Mouse (Mus musculus) thymus, adult 2 months (tissue): ENCODE measurements around the gene Eri3. TPM values are rescaled to one million over a fixed set of nuclear protein-coding genes. Genes with fewer than 3 reads are reported as not detected.

Source experiments
- DNase-seq: peaks from one replicate; pipeline ENCODE4 v3.0.0; 2021
- H3K27ac ChIP-seq: fragments of 200-500 bp; 2 replicates; pipeline ENCODE4 v1.5.1; 2012; ENCODE audit warnings: low read length, control low read depth; ENCODE audit not compliant: control insufficient read depth, insufficient read depth
- H3K27me3 ChIP-seq: fragments of 200-500 bp; 2 replicates; pipeline ENCODE4 v1.6.1; 2012; ENCODE audit warnings: mild to moderate bottlenecking, low read length, moderate library complexity, mixed read lengths; ENCODE audit not compliant: control insufficient read depth, insufficient read depth
- H3K36me3 ChIP-seq: fragments of 200-500 bp; 2 replicates; pipeline ENCODE4 v1.6.1; 2012; ENCODE audit warnings: mild to moderate bottlenecking, low read length, moderate library complexity; ENCODE audit not compliant: control insufficient read depth, insufficient read depth
- H3K4me1 ChIP-seq: fragments of 200-500 bp; replicated peaks from 2 replicates; pipeline ENCODE4 v1.6.1; 2012; ENCODE audit warnings: low read length; ENCODE audit not compliant: control insufficient read depth, insufficient read depth
- H3K4me3 ChIP-seq: fragments of 200-500 bp; 2 replicates; pipeline ENCODE4 v1.5.1; 2012; ENCODE audit warnings: mild to moderate bottlenecking, low read length, control low read depth, moderate library complexity; ENCODE audit not compliant: control insufficient read depth, insufficient read depth
- CTCF ChIP-seq: fragments of 200-500 bp; IDR thresholded peaks from 2 replicates; pipeline ENCODE4 v1.5.1; 2012; ENCODE audit warnings: mild to moderate bottlenecking, control low read depth, low read length, moderate library complexity, borderline replicate concordance; ENCODE audit not compliant: control insufficient read depth, poor library complexity, insufficient read depth; ENCODE audit errors: extremely low read depth
- POLR2A ChIP-seq: fragments of 200-500 bp; IDR thresholded peaks from 2 replicates; pipeline ENCODE4 v1.6.1; 2012; ENCODE audit warnings: mild to moderate bottlenecking, low read length, control low read depth, moderate library complexity; ENCODE audit not compliant: control insufficient read depth, poor library complexity, insufficient read depth; ENCODE audit errors: extremely low read depth
- WGBS: fragments of 180-500 bp; shearing (Covaris S2); methylation state at CpG from one replicate; pipeline ENCODE4 v1.1.7; 2018; 5-methylcytosine and 5-hydroxymethylcytosine counted together
- polyA plus RNA-seq: library from polyadenylated mRNA; depleted of rRNA; stranded (reverse); fragments of >200 nt; gene quantifications from 2 replicates; pipeline ENCODE4 v1.2.3, GENCODE M21; 2012

Gene Eri3
- polyA plus RNA-seq, 1 experiment = 89.9 TPM

GRCm38 (mm10) chr4:117630053-117630670 lies 80.0 kb downstream of the Eri3 start:
- TF ChIP-seq CTCF = no peak
- TF ChIP-seq POLR2A = no peak
- H3K4me1 ChIP-seq = no peaks in the 10 kb centered on the region
- no peak overlapping the region for H3K27ac ChIP-seq
- H3K36me3 ChIP-seq = no peaks in the 10 kb centered on the region
- H3K4me3 ChIP-seq = no peak overlapping the region
- 97% methylated on average over 6 of the region's 6 CpGs for WGBS
- no peaks in the 10 kb centered on the region for H3K27me3 ChIP-seq
- DNase-seq = no peak

- no peak for DNase-seq
- Histone ChIP-seq H3K4me3 (no peak overlapping the region), H3K36me3 (no peaks in the 10 kb centered on the region), H3K27ac (no peak overlapping the region), H3K27me3 (no peaks in the 10 kb centered on the region), H3K4me1 (no peaks in the 10 kb centered on the region)
- TF ChIP-seq POLR2A (no peak), CTCF (no peak)
- WGBS = 94% methylated on average over 5 of the region's 5 CpGs
Measured at GRCm38 (mm10) chr4:117633527-117633926, 83.4 kb downstream of the Eri3 start.

- no peak overlapping the region for H3K27ac ChIP-seq
- TF ChIP-seq POLR2A (no peak), CTCF (no peak)
- DNase-seq = no peak
- H3K4me3 ChIP-seq = no peak overlapping the region
- H3K27me3 ChIP-seq = no peaks in the 10 kb centered on the region
- H3K4me1 ChIP-seq = no peaks in the 10 kb centered on the region
- 96% methylated on average over 7 of the region's 7 CpGs for WGBS
- no peaks in the 10 kb centered on the region for H3K36me3 ChIP-seq
Measured at GRCm38 (mm10) chr4:117634642-117635041, 84.5 kb downstream of the Eri3 start.

GRCm38 (mm10) chr4:117636152-117636551 lies 86.0 kb downstream of the Eri3 start:
- Histone ChIP-seq H3K27ac (no peak overlapping the region), H3K36me3 (no peaks in the 10 kb centered on the region), H3K4me1 (no peaks in the 10 kb centered on the region), H3K4me3 (no peak overlapping the region), H3K27me3 (no peaks in the 10 kb centered on the region)
- no peak for TF ChIP-seq POLR2A
- TF ChIP-seq CTCF = no peak
- no peak for DNase-seq
- WGBS = 95% methylated on average over 4 of the region's 4 CpGs

GRCm38 (mm10) chr4:117636891-117637613 lies 86.9 kb downstream of the Eri3 start:
- no peak for DNase-seq
- H3K4me1 ChIP-seq = no peaks in the 10 kb centered on the region
- WGBS = 96% methylated on average over 22 of the region's 22 CpGs
- H3K4me3 ChIP-seq = no peak overlapping the region
- no peaks in the 10 kb centered on the region for H3K27me3 ChIP-seq
- no peak overlapping the region for H3K27ac ChIP-seq
- H3K36me3 ChIP-seq = no peaks in the 10 kb centered on the region
- no peak for TF ChIP-seq POLR2A
- no peak for TF ChIP-seq CTCF

- DNase-seq = no peak
- 100% methylated on average over 1 of the region's 1 CpGs for WGBS
- Histone ChIP-seq H3K27ac (no peak overlapping the region), H3K4me1 (no peaks in the 10 kb centered on the region), H3K4me3 (no peak overlapping the region), H3K27me3 (no peaks in the 10 kb centered on the region), H3K36me3 (no peaks in the 10 kb centered on the region)
- TF ChIP-seq POLR2A (no peak), CTCF (no peak)
Measured at GRCm38 (mm10) chr4:117640925-117641703, 90.9 kb downstream of the Eri3 start.
